Mouse (Mus musculus): ENCODE data around the gene Hdhd3.
A peak's percentile ranks its signal among the peaks of the same experiment; 100 is the strongest.
"Not testable (repeated sequence)": the region's sequence is repeated elsewhere in the genome, so short reads cannot be mapped to it uniquely, and the experiment has no call there.

Hdhd3 gene

DNA sequence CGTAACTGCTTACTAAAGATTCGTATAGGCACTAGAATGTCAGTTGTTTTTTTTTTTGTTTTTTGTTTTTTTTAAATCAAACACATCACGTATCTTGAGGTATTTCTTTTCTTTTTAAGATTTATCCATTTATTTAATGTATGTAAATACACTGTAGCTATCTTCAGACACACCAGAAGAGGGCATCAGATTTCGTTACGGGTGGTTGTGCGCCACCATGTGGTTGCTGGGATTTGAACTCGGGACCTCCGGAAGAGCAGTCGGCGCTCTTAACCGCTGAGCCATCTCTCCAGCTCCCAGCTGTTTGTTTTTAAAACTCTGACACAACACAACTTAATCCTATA is 23.7 kb downstream of the Hdhd3 start:
- not testable (repeated sequence) for DNase-seq (ENCODE audit: inconsistent age in 2 of 2, low spot score in 1 of 2)

DNA sequence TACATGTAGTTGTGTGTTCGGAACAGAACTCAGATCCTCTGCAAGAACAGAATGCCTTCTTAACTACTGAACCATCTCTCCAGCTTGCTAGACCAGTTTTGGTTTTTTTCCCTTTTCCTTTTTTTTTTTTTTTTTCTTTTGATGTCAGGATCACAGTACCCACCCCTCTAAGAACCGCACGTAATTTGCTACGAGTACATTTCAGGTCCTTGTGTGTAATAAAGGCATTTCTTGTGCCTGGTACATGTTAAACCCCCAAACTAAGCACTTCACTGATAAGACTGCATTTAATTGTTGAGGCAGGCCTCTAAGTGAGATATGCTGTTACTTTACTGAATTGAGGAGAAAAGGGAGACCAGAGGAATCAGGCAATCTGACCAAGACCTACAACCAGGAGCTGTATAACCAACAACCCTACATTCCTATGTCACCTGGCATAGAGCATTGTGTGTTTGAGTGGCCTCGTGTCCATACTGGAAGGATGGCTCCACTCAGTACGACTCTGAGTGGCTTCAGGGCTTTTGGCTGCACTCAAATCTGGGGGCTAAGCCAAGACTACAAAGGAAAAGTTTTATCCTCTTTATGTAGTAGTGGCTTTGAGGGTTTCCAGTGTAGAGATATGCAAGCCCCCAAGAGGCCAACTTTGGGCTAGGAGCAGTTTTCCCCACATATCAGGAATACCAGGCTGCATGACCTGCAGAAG is 25.6 kb downstream of the Hdhd3 start:
- no peak for DNase-seq (ENCODE audit: inconsistent age in 2 of 2, low spot score in 1 of 2)

DNA sequence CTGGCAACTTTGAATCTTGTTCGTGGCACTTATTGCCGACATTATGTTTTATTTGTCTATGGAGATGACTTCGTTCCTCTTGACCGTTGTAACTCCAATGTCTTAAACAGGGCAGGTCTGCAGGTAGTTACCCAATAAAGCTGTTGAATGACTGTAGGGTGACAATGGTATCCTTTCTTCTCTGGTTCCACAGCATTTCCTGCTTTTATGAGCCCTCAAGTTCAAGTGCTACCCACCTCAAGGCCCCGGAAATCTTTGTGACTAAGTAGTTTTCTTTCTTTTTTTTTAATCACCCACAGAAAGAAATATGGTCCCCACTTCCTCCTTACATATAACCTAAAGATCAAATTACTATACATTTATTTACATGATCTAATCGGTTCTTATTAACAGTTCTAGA is 27.5 kb downstream of the Hdhd3 start:
- no peak for DNase-seq (ENCODE audit: inconsistent age in 2 of 2, low spot score in 1 of 2)

DNA sequence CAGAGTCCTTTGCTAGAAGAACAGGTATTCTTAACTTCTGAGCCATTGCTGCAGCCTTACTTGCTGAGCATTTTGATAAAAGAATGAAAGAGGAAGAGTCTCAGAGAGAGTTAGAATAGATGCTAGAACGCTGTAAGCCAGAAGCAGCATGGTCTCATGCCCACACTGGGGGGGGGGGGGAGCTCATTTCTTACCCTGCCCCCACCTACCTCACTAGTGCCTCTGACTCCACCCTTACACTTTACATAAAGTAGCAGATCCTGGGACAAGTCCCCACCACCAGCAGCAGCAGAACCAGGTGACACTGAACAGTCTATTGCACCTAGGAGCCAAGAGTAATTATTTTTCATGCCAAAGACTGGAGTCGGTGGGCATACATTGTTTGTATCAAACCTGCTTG is 28.1 kb downstream of the Hdhd3 start:
- no peak for DNase-seq (ENCODE audit: inconsistent age in 2 of 2, low spot score in 1 of 2)

DNA sequence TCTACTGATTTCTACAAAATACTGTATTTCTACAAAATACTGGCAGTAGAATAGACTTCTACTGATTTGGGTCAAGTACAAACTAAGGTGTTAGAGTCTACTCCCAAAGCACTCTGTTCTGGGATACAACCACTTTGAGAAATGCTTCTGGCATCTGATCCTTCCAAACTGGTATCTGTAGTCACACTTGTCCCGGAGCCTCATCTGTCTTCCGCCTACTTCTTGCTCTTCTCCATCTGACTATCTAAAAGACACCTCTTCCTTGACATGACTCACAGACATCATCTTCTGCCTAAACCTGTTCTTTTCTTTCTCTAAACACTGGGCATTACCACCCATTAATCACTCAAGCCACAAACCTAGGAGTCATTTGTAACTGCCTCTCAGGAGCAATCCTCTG is 31.2 kb downstream of the Hdhd3 start:
- DNase-seq (ENCODE audit: inconsistent age in 2 of 2, low spot score in 1 of 2) = no peak

DNA sequence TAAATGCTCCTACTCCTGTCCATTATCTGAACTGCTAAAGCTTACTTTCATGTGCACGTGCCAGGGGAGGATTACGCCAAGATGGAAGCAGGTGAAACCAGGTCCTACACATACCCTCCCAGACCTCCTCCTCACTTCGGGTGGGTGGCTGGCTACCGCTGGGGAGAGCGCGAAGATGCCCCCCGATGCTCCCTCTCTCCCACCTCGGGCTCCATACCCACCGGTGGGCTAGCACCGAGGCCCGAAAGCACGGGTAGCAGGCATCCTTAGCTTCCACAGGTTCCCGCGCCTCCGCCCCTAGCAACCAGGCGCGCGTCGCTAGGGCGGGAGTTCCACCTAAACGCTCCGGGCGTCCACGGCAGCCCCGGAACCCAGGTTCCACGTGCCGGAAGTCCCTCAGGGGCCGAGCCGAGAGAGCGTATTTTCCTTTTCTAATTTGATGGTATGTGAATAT is 32.6 kb downstream of the Hdhd3 start, which contains the start of gene Wdr31:
Wdr31 (minus strand) TSS at position 299 of the 454 bp plus-strand sequence.
- peak; percentile 82 to 93 for DNase-seq (ENCODE audit: inconsistent age in 2 of 2, low spot score in 1 of 2)

DNA sequence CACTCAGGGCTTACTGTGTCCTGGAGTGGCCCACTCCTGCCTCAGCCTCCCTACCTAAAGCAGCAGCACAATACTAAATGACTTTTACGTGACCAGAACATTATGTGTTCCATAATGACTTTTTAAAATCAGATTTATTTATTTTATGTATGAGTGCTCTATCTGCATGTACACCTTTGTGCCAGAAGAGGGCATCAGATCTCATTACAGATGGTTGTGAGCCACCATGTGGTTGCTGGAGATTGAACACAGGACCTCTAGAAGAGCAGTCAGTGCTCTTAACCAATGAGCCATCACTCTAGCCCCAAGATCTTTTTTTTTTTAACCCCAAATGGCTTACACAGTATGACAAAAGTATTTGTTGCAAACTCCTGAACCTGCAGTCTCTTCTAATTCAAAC is 35.1 kb downstream of the Hdhd3 start:
- DNase-seq (ENCODE audit: inconsistent age in 2 of 2, low spot score in 1 of 2) = no peak

DNA sequence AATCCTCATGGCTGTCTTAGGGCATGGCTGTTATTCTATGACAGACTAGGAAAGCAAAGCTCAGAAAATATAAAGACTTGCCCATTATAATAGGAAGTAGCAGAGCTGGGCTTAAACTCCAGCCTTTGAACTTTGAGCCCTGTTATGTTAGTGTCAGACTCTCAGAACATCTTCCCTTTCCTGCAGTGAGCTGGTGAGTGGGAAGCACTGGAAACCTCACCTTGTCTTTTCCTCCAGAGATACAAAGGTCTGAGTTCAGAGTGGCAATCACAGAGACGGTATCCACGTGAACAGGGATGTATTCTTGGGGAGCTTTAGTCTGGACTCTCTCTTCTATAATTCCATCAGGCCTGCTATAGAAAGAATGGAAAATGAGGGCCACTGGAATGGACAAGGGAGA is 40.1 kb downstream of the Hdhd3 start:
- DNase-seq (ENCODE audit: inconsistent age in 2 of 2, low spot score in 1 of 2) = no peak

DNA sequence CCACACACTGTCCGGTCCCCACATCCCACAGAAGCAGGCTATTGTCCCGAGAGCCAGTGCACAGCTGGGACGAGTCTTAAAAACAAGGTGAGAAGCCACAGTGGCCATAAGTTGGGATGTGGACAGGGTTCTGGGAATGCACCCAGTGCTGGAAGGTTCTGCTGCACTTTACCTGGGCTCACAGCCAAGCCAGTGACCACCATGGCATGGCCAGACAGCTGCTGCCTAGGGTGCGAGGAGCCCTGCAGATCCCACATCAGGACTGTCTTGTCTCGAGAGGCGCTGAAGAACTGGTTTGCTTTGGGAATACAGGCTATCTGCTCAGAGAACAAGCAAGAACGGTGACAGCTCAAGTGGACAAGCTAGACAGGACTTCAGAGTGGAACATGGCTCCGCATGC is 42.9 kb downstream of the Hdhd3 start:
- no peak for DNase-seq (ENCODE audit: inconsistent age in 2 of 2, low spot score in 1 of 2)

DNA sequence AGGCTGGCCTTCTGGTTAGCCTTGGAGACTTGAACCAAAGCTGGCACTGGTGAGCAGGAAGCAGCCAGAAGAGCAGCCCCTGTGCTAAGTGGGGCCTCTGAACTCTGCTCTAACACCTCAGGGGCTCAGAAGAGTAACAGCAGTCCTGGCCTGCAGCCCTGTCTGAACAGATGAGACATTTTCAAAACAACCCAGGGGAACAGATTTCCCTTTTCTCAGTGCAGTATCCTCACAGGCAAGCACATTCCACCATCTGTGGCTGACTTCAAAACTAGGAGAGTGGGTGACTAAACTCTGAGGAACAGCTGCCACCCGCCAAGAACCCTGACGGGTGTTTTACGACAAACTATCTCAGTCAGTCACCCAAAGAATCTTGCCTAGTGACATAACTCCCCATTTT is 44.2 kb downstream of the Hdhd3 start:
- DNase-seq (ENCODE audit: inconsistent age in 2 of 2, low spot score in 1 of 2) = no peak

DNA sequence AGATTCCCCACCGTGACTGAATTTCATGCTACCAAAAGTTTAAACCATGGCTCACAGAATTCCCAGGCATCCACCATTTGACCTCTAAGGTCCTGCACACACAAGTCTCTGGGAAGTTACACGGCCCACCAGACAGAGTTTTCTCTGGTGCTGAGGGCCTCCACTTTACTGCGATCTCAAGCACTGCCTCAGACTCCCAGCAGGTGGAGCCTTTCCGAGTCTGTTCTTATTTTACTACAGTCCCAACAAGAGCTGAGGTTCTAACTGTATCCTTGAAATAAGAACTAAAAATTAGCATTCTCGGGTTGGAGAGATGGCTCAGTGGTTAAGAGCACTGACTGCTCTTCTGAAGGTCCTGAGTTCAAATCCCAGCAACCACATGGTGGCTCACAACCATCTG is 48.3 kb downstream of the Hdhd3 start:
- peak; percentile 45 to 74 for DNase-seq (ENCODE audit: inconsistent age in 2 of 2, low spot score in 1 of 2)
